ENCODE assay signal across 31 mouse cellular contexts in the genomic region with DNA sequence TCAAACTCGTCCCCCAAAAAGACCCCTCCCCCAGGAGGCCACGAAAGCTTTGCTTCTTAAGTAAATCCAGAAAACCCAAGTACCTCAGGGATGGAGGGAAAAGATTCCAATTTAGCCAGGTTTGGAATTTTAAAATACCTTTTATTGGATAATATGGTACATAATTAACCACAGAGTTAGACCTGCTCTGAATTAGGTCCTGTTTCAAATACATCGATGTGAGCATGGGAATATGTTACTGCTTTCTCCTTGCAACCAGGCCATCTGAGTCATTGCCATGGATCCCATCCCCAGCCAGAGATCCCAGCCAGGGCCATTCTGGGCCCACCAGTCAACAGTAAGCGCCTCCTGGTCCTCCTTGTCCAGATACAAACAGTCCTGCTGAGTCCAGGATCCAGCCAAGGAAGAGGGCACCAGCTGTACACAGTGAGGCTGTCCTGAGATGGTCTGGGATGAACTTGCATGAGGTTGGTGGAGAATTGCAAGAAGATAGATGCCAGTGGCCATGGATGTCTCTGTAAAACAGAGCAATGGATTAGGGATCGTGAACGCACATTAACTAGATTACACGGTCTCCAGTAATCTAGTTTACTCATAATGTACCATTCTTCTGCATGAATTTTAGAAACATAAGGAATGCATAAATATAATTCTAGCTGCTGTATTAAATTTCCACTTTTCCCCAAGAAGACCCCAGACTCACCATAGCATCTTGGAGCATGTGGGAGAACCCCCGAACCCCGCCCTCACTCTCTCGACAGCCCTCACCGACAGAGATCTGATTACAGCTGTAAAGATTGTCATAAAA. TPM values are rescaled to one million over a fixed set of nuclear protein-coding genes. Genes with fewer than 3 reads are reported as not detected.
DNase-seq lines count a peak whose midpoint lies in the region; ATAC-seq and TF ChIP-seq lines count a peak whose summit lies in the region.
"Had no signal": no experiment of that assay in that cellular context is flagged by ENCODE, and none has a peak within 500 bp of the region (broad histone marks: within the 10 kb centered on the region; RNA-seq: fewer than 3 reads in every experiment).

No protein-coding gene starts in this region.

- H3K9me3 ChIP-seq in intestine, embryonic 16.5 days (ENCODE audit: control insufficient read depth, low read length), result no peaks in the 10 kb centered on the region
- H3K9me3 ChIP-seq in intestine, postnatal 0 days (ENCODE audit: control insufficient read depth), result no peaks in the 10 kb centered on the region
- H3K9me3 ChIP-seq in embryonic facial prominence, embryonic 12.5 days, result 0 out of 2 replicates have a peak, but pooled peaks cover 4% of the 10 kb centered on the region
- no peaks in the 10 kb centered on the region for H3K9me3 ChIP-seq in limb, embryonic 14.5 days (ENCODE audit: control insufficient read depth, low read length)
- no peaks in the 10 kb centered on the region for H3K9me3 ChIP-seq in hindbrain, embryonic 16.5 days (ENCODE audit: control insufficient read depth, low read length)
- H3K9me3 ChIP-seq: forebrain, embryonic 10.5 days; forebrain, embryonic 15.5 days; heart, embryonic 13.5 days; liver, embryonic 15.5 days; midbrain, embryonic 15.5 days had no signal

- H3K4me3 ChIP-seq in intestine, embryonic 16.5 days (ENCODE audit: low read length), result no peak overlapping the region
- no peak overlapping the region for H3K4me3 ChIP-seq in intestine, postnatal 0 days (ENCODE audit: low read depth, low read length)
- no peak overlapping the region for H3K4me3 ChIP-seq in embryonic facial prominence, embryonic 12.5 days
- H3K4me3 ChIP-seq in limb, embryonic 14.5 days (replicated peaks; ENCODE audit: low read length), result no peak overlapping the region
- no peak overlapping the region for H3K4me3 ChIP-seq in hindbrain, embryonic 16.5 days (ENCODE audit: low read length)
- H3K4me3 ChIP-seq: forebrain, embryonic 10.5 days; forebrain, embryonic 15.5 days; heart, embryonic 13.5 days; liver, embryonic 15.5 days; midbrain, embryonic 15.5 days had no signal

- DNase-seq in cerebellum, postnatal 10 days, result peak; percentile 65 to 68
- DNase-seq in cerebellum, adult 9-10 months, result no peak
- DNase-seq in limb, embryonic 14.5 days (ENCODE audit: low spot score), result no peak
- no peak for DNase-seq in frontal cortex, postnatal 14 days (ENCODE audit: low spot score in 2 of 2)
- DNase-seq: adrenal gland, postnatal 10 days; cerebellum, adult 9-11 months; heart, postnatal 10 days; kidney, adult 9 months; kidney, postnatal 10 days; layer of hippocampus, adult 9-11 months; lung, embryonic 14.5 days; lung, postnatal 14 days; spleen, adult 18-20 months; thymus, postnatal 25 days had no signal

- no peak overlapping the region for H3K27ac ChIP-seq in intestine, embryonic 16.5 days (ENCODE audit: low read length)
- no peak overlapping the region for H3K27ac ChIP-seq in intestine, postnatal 0 days (ENCODE audit: low read depth, low read length)
- peak overlapping the region; percentile 77 for H3K27ac ChIP-seq in embryonic facial prominence, embryonic 12.5 days
- no peak overlapping the region for H3K27ac ChIP-seq in limb, embryonic 14.5 days (replicated peaks; ENCODE audit: low read depth, low read length)
- no peak overlapping the region for H3K27ac ChIP-seq in hindbrain, embryonic 16.5 days (ENCODE audit: low read depth, low read length)
- H3K27ac ChIP-seq: forebrain, embryonic 10.5 days; forebrain, embryonic 15.5 days; heart, embryonic 13.5 days; hindbrain, embryonic 14.5 days; liver, embryonic 15.5 days; midbrain, embryonic 15.5 days had no signal

- no peaks in the 10 kb centered on the region for H3K27me3 ChIP-seq in intestine, embryonic 16.5 days (replicated peaks; ENCODE audit: control insufficient read depth, insufficient read depth, low read length)
- H3K27me3 ChIP-seq in intestine, postnatal 0 days (replicated peaks; ENCODE audit: control insufficient read depth, insufficient read depth, low read length), result 0 out of 2 replicates have a peak, but pooled peaks cover 6% of the 10 kb centered on the region
- no peaks in the 10 kb centered on the region for H3K27me3 ChIP-seq in embryonic facial prominence, embryonic 12.5 days
- no peaks in the 10 kb centered on the region for H3K27me3 ChIP-seq in limb, embryonic 14.5 days (ENCODE audit: control insufficient read depth, insufficient read depth, low read length)
- H3K27me3 ChIP-seq in hindbrain, embryonic 16.5 days (replicated peaks; ENCODE audit: control insufficient read depth, insufficient read depth, low read length), result no peaks in the 10 kb centered on the region
- H3K27me3 ChIP-seq: CH12.LX; forebrain, embryonic 15.5 days; heart, embryonic 13.5 days; midbrain, embryonic 15.5 days had no signal

- ATAC-seq in intestine, embryonic 16.5 days, result peak; percentile 65
- ATAC-seq in intestine, postnatal 0 days, result no peak
- no peak for ATAC-seq in embryonic facial prominence, embryonic 12.5 days (ENCODE audit: insufficient number of reproducible peaks, insufficient read depth, low FRiP score, low TSS enrichment)
- peak; percentile 75 for ATAC-seq in limb, embryonic 14.5 days (ENCODE audit: low FRiP score, low read depth)
- ATAC-seq in hindbrain, embryonic 16.5 days, result no peak
- ATAC-seq: forebrain, embryonic 15.5 days; inflammation-experienced regulatory T-cells, adult 6 months; midbrain, embryonic 15.5 days had no signal

- H3K36me3 ChIP-seq in intestine, embryonic 16.5 days (ENCODE audit: control insufficient read depth, insufficient read depth, low read length), result no peaks in the 10 kb centered on the region
- no peaks in the 10 kb centered on the region for H3K36me3 ChIP-seq in intestine, postnatal 0 days (ENCODE audit: control insufficient read depth, insufficient read depth)
- H3K36me3 ChIP-seq in embryonic facial prominence, embryonic 12.5 days, result no peaks in the 10 kb centered on the region
- no peaks in the 10 kb centered on the region for H3K36me3 ChIP-seq in limb, embryonic 14.5 days (ENCODE audit: control insufficient read depth, insufficient read depth, low read length)
- no peaks in the 10 kb centered on the region for H3K36me3 ChIP-seq in hindbrain, embryonic 16.5 days (ENCODE audit: control insufficient read depth, insufficient read depth, low read length)
- H3K36me3 ChIP-seq: forebrain, embryonic 10.5 days; forebrain, embryonic 15.5 days; heart, embryonic 13.5 days; liver, embryonic 15.5 days; midbrain, embryonic 15.5 days had no signal

- no peak for TF ChIP-seq POLR2A in limb, embryonic 14.5 days (IDR thresholded peaks at IDR 0.05; ENCODE audit: borderline replicate concordance, extremely low read depth, insufficient read depth, insufficient read length)

- no peak overlapping the region for H3K4me2 ChIP-seq in intestine, embryonic 16.5 days (ENCODE audit: low read depth, low read length)
- no peak overlapping the region for H3K4me2 ChIP-seq in intestine, postnatal 0 days (replicated peaks; ENCODE audit: low read depth)
- no peak overlapping the region for H3K4me2 ChIP-seq in embryonic facial prominence, embryonic 12.5 days (replicated peaks)
- no peak overlapping the region for H3K4me2 ChIP-seq in limb, embryonic 14.5 days (replicated peaks; ENCODE audit: low read depth, low read length, severe bottlenecking)
- H3K4me2 ChIP-seq in hindbrain, embryonic 16.5 days (ENCODE audit: low read length), result no peak overlapping the region
- H3K4me2 ChIP-seq: forebrain, embryonic 15.5 days; heart, embryonic 13.5 days; hindbrain, embryonic 14.5 days; liver, embryonic 15.5 days; lung, embryonic 14.5 days; midbrain, embryonic 15.5 days had no signal

- WGBS in intestine, embryonic 16.5 days, result 67% methylated on average over 11 of the region's 11 CpGs
- WGBS in intestine, postnatal 0 days, result 56% methylated on average over 11 of the region's 11 CpGs
- 52% methylated on average over 11 of the region's 11 CpGs for WGBS in embryonic facial prominence, embryonic 12.5 days
- 37% methylated on average over 11 of the region's 11 CpGs for WGBS in limb, embryonic 14.5 days
- WGBS in hindbrain, embryonic 16.5 days, result 86% methylated on average over 11 of the region's 11 CpGs

- H3K9ac ChIP-seq in intestine, embryonic 16.5 days (ENCODE audit: low read depth, low read length), result no peak overlapping the region
- H3K9ac ChIP-seq in intestine, postnatal 0 days (ENCODE audit: low read depth, low read length), result no peak overlapping the region
- H3K9ac ChIP-seq in embryonic facial prominence, embryonic 12.5 days, result no peak overlapping the region
- H3K9ac ChIP-seq in limb, embryonic 14.5 days (ENCODE audit: low read depth, low read length, severe bottlenecking), result no peak overlapping the region
- H3K9ac ChIP-seq in hindbrain, embryonic 16.5 days (ENCODE audit: low read depth, low read length), result no peak overlapping the region
- H3K9ac ChIP-seq: forebrain, embryonic 15.5 days; heart, embryonic 13.5 days; hindbrain, embryonic 14.5 days; liver, embryonic 15.5 days; lung, embryonic 14.5 days; midbrain, embryonic 15.5 days had no signal

- H3K4me1 ChIP-seq in intestine, embryonic 16.5 days (ENCODE audit: control insufficient read depth, insufficient read depth, low read length), result 0 out of 2 replicates have a peak, but pooled peaks cover 5% of the 10 kb centered on the region
- H3K4me1 ChIP-seq in intestine, postnatal 0 days (replicated peaks; ENCODE audit: control insufficient read depth, insufficient read depth, low read length), result no peaks in the 10 kb centered on the region
- peaks cover 15% of the 10 kb centered on the region for H3K4me1 ChIP-seq in embryonic facial prominence, embryonic 12.5 days
- H3K4me1 ChIP-seq in limb, embryonic 14.5 days (ENCODE audit: control insufficient read depth, insufficient read depth, low read length), result peaks cover 16% of the 10 kb centered on the region
- H3K4me1 ChIP-seq in hindbrain, embryonic 16.5 days (ENCODE audit: control insufficient read depth, insufficient read depth, low read depth, low read length), result no peaks in the 10 kb centered on the region
- H3K4me1 ChIP-seq: forebrain, embryonic 15.5 days; liver, embryonic 15.5 days; midbrain, embryonic 15.5 days had no signal

- TF ChIP-seq CTCF in intestine, postnatal 0 days (IDR thresholded peaks at IDR 0.05; ENCODE audit: low read depth), result no peak

RNA-seq across cellular contexts. Expression of a gene that starts 25.9 kb away (rescaled TPM):
- polyA plus RNA-seq in intestine, embryonic 16.5 days (2015; fragmentation: Nextera tagmentation; extraction: Ambion mirVana), result not detected in 2 replicates
- polyA plus RNA-seq in intestine, postnatal 0 days (2015; fragmentation: Nextera tagmentation; extraction: Ambion mirVana), result 0.54 TPM in 1 of 2 replicates, not detected in the other
- polyA plus RNA-seq in embryonic facial prominence, embryonic 12.5 days (2016; fragmentation: Nextera tagmentation; extraction: Ambion mirVana), result not detected in 2 replicates
- not detected in 2 replicates for polyA plus RNA-seq in limb, embryonic 14.5 days (2012; rRNA removed)
- not detected in 2 replicates for polyA plus RNA-seq in limb, embryonic 14.5 days (2014; fragmentation: Nextera tagmentation; extraction: Ambion mirVana)
- not detected in 2 replicates for polyA plus RNA-seq in hindbrain, embryonic 16.5 days (2015; fragmentation: Nextera tagmentation; extraction: Ambion mirVana)
- polyA plus RNA-seq: forebrain, embryonic 10.5 days; forebrain, embryonic 15.5 days; frontal cortex, adult 2 months; gonadal fat pad, adult 2 months; hindbrain, embryonic 14.5 days; inflammation-experienced regulatory T-cells, adult 6 months; liver, adult 2 months; liver, embryonic 15.5 days; lung, embryonic 14.5 days; midbrain, embryonic 15.5 days; neural tube, embryonic 11.5 days; stomach, embryonic 16.5 days had no signal

Comparison
In these comparisons a context has a peak if more than half of its experiments do, and no peak if none do; other contexts are left out.
1. DNase-seq: peak in cerebellum, postnatal 10 days (2 of 2); none in cerebellum, adult 9-10 months (single experiment), limb, embryonic 14.5 days (single experiment) and frontal cortex, postnatal 14 days (0 of 2).
2. ATAC-seq: peak in intestine, embryonic 16.5 days (single experiment) and limb, embryonic 14.5 days (single experiment); none in intestine, postnatal 0 days (single experiment), embryonic facial prominence, embryonic 12.5 days (single experiment) and hindbrain, embryonic 16.5 days (single experiment).